Mouse (Mus musculus) cerebellum, postnatal 25 days (tissue): Measurements from ENCODE around the gene Acadl.

Source experiments
- DNase-seq, 2 experiments: peaks; one replicate each; pipeline ENCODE4 v3.0.0; 2021; ENCODE audit warnings: mixed read lengths in 2 of 2

Acadl gene

GRCm38 (mm10) chr1:66839135-66839534 lies 23.9 kb downstream of the Acadl start:
- no peak for DNase-seq

GRCm38 (mm10) chr1:66838184-66839042 lies 24.7 kb downstream of the Acadl start:
- peak; percentile 84 to 91 for DNase-seq

- no peak for DNase-seq
Observed at GRCm38 (mm10) chr1:66837207-66837606, 25.9 kb downstream of the Acadl start.

GRCm38 (mm10) chr1:66832636-66833165 lies 30.4 kb downstream of the Acadl start:
- no peak for DNase-seq

GRCm38 (mm10) chr1:66831824-66832600 lies 31.1 kb downstream of the Acadl start:
- DNase-seq = no peak

- no peak for DNase-seq
Observed at GRCm38 (mm10) chr1:66829400-66830080, 33.5 kb downstream of the Acadl start.

- DNase-seq = no peak
Observed at GRCm38 (mm10) chr1:66821966-66822365, 41.1 kb downstream of the Acadl start.

GRCm38 (mm10) chr1:66820241-66820640 lies 42.8 kb downstream of the Acadl start:
- DNase-seq = no peak

- DNase-seq = no peak
Observed at GRCm38 (mm10) chr1:66817865-66818315, 45.2 kb downstream of the Acadl start.

GRCm38 (mm10) chr1:66817453-66817839 lies 45.6 kb downstream of the Acadl start, which contains the start of gene Kansl1l:
Gene Kansl1l, minus strand, starts transcription at chr1:66817562.
- DNase-seq = peak; percentile 97 to 99

- DNase-seq = peak; percentile 99
Observed at GRCm38 (mm10) chr1:66816837-66817452, 46.1 kb downstream of the Acadl start.

- DNase-seq = peak in 1 of 2 experiments; percentile 71
Observed at GRCm38 (mm10) chr1:66815941-66816777, 46.9 kb downstream of the Acadl start.

GRCm38 (mm10) chr1:66814756-66815155 lies 48.3 kb downstream of the Acadl start:
- no peak for DNase-seq

- no peak for DNase-seq
Observed at GRCm38 (mm10) chr1:66813191-66813590, 49.9 kb downstream of the Acadl start.

- DNase-seq = no peak
Observed at GRCm38 (mm10) chr1:66806821-66807220, 56.3 kb downstream of the Acadl start.

- DNase-seq = no peak
Observed at GRCm38 (mm10) chr1:66805408-66805807, 57.7 kb downstream of the Acadl start.

- no peak for DNase-seq
Observed at GRCm38 (mm10) chr1:66804710-66805109, 58.4 kb downstream of the Acadl start.

GRCm38 (mm10) chr1:66797962-66798361 lies 65.1 kb downstream of the Acadl start:
- DNase-seq = no peak

GRCm38 (mm10) chr1:66792838-66793466 lies 70.1 kb downstream of the Acadl start:
- no peak for DNase-seq

- DNase-seq = peak; percentile 15 to 51
Observed at GRCm38 (mm10) chr1:66782296-66782695, 80.8 kb downstream of the Acadl start.

GRCm38 (mm10) chr1:66781027-66781426 lies 82.0 kb downstream of the Acadl start:
- no peak for DNase-seq
